Mouse (Mus musculus): Measurements from ENCODE around the gene Kctd15.

The Kctd15 gene

DNA sequence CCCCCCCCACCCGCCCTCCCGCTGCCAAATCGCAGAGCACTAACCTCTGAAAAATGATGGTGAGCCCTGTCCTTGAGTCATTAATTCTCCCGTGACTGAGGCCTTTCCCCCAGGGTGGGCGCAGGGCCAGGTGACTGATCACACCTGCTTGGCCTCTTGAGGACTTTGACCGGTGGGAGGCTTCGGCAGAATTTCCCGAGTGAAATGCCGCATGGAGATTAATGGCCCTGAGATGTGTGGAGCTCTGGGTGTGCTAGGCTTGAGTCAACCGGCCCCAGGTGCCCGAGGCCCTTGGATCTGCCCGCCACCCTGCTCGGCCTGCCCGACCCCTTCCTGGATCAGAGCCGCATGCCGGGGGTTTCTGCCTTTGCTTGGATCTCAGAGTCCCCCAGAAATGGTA is 11.3 kb upstream of the Kctd15 start:
- no peak for DNase-seq (ENCODE audit: low spot score in 2 of 2)

DNA sequence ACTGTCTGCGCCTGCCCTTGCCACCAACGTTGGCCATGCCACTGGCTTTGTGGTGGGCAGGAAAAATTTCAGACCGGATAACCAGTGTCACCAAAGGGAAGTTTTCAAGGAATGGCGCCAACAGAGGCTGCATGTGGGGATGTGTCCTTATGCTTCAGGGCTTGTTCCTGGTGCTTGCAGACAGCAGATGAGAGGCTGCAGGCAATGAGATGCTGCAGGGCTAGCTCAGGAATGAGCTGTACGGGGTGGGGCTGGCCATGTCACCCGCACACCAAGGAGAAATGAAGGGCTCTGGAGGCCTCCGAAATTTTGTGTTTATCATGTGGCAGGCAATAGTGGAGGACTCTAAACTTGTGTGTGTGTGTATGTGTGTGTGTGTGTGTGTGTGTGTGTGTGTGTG is 6.6 kb upstream of the Kctd15 start:
- no peak for DNase-seq (ENCODE audit: low spot score in 2 of 2)

DNA sequence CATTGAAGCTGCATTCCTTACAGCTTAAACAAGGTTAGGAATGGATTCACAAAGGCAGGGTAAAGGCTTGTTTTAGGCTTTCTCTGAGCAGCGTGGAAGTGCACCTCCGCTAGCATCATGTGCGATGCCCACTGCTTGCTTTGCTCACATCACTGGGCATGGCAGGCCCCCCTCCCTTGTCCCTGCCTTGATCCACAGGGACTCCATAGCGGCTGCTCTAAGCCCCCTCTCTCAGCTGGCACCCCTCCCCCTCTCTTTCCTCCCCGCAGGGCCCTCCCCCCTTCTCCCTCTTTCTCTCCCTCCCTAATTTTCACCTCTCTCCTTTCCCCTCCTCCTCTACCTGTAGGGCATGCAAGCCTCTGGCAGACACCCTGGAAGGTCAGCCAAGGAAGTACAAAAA is 5.7 kb upstream of the Kctd15 start:
- DNase-seq (ENCODE audit: low spot score in 2 of 2) = no peak

DNA sequence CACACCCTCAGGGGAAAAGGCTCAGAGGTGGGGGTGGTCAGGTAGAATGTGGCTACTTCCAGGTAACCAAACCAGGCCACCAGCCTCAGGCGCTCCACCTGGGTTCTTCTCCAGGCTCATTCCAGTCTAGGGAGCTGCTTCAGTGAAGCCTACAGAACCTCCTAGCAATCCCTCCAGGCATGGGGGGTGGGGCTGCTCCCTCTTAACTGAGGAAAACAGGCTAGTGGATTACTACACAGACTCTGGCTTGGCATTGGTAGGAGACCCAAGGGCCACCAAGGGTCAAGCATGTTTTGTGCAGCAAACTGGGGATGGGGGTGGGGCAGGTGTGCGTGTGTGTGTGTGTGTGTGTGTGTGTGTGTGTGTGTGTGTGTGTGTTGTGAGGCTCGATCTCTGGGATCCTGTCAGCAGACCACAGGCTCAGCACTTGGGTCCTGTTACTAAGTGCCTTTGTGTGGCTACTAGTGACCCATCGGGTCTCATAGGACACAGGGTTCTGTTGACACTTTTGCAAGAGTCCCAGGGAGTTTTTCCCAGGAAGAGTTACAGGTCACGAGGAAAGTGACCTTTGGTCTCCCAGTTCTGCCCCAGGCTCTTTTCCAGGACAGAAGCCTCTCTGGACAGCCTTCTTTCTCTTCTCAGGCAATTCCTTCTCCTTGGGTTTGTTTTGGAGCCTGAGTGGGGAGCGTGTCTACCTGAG is 3.0 kb upstream of the Kctd15 start:
- no peak for DNase-seq (ENCODE audit: low spot score in 2 of 2)

DNA sequence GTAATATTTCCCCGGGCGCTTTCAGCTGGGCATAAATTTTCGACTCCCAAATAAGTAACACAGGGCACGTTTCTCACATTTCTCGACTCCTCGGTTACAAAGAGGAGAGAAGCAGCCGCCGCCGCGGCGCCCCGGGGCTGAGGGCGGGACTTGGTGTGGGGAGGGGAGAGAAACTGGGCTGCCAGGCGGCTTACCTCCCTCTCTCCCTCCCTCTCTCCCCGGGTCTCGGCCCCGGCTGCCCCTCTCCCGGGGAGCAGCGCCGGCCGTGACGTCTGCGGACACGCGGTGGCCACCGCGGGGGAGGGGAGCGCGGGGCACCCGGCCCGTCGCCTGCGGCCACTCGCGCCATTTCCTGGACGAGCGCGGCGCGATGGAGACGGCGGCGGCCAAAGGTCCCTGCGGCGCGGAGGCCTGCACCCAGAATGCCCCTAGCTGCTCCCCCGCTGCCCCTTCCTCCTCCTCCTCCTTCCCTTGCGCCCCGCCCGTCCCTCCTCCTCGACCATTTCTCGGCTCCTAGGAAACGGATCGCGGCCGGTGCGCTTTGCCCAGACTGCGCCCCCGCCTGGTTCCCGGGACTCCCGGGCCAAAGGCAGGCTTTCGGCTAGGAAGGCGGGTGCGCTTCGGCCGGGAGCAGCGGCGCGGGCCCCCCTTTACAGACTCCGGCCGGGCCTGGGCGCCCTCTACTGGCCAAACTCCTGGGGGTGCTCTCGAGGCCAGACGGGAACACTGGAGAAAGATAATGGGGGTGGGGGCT is 1.3 kb downstream of the Kctd15 start:
- DNase-seq (ENCODE audit: low spot score in 2 of 2) = peak; percentile 56 to 87

DNA sequence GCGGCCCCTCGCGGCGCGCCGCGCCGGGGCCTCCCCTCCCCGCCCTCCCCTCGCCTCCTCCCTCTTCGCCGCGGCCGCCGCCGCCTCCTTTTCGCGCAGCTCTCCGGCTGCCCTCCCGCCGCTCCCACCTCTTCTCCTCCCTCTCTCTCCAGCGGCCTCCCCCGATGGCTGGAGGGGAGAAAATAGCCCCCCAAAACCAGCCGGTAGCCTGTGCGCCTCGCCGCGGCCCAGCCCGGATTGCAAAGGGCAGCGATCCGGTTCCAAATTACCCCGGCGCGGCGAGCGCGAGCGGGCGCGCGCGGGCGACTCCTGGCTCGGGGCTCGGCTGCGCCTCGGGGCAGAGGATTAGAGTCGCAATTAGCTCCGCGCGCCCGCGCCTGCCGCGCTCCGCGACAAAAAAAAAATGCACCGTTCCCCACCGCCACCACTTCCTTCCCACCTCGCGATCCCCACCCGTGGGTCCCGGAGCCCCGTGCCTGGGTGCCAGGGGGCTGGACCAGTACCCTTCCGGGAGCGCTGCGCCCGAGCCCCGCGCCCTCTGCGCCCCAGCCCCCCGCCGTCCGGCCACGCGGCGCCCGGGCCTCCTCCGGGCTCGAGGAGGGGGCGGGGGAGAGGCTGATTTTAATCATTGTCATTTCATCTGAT is 2.0 kb downstream of the Kctd15 start:
- DNase-seq (ENCODE audit: low spot score in 2 of 2) = no peak

DNA sequence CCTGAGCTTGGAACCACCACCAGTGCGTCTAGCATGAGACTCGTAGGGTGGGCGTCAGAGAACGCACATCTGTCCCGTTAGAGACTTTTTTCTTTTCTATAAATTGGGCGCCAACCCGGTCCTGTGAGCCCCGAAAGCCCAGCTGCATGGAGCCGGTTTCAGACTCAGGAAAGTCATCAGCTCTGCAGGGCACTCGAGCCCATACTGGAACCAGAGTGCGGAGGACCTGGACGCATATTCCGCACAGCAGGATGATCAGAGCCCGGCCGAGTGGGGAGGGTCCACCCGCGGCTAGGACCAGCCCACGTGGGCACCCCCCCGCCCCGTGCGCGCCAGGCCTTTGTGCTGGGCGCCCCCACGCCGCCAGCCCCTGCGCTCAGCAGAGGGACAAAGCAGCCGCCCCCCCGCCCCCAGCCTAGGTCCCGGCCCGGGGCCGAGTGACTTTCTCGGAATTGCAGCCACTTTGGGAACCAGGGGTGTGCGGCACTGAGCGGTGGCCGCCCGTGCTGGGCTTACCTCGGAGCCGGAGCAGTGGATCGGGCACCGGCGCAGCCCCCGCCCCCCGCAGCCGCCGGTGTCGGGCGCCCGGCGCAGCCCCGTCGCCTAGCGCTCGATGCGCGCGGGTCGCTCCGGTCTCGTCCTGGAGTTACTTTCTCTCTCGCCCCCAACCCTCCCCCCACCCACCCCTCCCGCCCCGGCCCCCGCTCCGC is 2.6 kb downstream of the Kctd15 start:
- no peak for DNase-seq (ENCODE audit: low spot score in 2 of 2)

DNA sequence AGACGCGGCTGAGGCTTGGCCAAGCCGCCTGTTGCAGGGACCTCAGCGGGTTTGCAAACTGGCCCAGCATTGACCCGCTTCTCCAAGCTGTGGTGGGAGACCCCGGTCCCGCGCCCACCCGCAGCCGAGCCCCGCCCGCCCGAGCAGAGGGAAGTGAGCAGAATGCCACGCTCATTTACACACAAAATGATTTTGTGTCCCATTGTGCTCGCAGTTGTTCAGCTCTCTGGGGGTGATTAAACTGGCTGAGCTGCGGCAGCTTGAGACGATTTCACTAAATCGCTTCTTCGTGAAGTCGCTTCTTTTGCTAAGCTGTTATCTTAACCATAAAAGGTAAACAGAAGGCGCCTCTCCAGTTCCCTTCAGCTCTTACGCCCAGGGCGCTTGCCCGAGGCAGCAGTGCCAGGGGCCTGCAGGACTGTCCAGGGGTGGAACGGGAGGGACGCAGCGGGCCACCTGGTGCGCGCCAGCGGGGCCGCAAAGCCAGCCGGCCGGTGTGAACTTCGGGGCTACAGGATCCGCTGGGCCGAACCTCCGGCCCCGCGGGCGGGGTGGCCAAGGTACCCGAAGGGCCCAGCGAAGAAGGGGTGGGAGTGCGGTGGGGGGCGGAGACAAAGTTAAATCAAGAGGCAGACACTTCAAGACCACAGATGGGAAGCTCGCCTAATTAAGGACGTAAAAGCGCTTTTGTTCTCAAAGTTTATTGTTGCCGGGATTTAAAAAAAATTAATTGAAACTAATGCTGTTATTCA is 3.6 kb downstream of the Kctd15 start:
- no peak for DNase-seq (ENCODE audit: low spot score in 2 of 2)

DNA sequence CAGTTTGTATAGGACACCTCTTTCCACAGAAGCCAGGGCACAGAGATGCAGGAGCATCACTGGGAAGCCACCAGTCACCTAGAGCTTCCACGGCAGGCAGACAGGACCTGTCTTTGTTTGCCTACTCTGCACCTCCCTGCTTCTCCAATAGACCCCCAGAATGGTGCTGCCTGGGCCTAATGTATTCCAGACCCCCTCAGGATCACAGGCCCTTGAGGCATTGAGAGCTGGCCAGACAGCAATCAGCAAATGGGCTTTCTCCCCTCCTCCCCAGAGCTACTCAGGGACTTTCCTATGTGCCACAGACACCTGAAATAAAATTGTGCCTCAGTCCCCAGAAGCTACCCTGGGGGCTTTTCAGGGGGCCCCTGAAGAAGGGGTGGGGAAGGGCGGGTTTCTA is 5.2 kb downstream of the Kctd15 start:
- no peak for DNase-seq (ENCODE audit: low spot score in 2 of 2)

DNA sequence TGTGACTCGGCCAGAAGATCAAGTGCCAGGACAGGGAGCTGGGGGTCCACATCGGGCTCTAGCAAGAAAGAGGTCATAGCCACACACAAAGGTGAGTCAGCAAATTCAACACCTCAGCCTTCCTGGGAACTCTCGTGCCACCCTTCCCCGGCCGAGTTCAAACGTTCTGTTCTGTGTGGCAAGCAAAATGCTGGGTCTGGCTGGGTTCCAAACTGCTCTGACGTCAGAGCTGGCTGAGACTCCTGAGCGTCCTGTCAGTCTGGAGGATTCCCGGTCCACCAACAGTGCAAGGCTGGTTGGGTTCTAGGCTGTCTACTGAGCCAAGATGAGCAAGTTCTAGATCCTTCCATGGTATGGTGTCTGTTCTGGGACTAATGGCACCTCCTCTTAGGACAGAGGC is 9.5 kb downstream of the Kctd15 start:
- DNase-seq (ENCODE audit: low spot score in 2 of 2) = no peak

DNA sequence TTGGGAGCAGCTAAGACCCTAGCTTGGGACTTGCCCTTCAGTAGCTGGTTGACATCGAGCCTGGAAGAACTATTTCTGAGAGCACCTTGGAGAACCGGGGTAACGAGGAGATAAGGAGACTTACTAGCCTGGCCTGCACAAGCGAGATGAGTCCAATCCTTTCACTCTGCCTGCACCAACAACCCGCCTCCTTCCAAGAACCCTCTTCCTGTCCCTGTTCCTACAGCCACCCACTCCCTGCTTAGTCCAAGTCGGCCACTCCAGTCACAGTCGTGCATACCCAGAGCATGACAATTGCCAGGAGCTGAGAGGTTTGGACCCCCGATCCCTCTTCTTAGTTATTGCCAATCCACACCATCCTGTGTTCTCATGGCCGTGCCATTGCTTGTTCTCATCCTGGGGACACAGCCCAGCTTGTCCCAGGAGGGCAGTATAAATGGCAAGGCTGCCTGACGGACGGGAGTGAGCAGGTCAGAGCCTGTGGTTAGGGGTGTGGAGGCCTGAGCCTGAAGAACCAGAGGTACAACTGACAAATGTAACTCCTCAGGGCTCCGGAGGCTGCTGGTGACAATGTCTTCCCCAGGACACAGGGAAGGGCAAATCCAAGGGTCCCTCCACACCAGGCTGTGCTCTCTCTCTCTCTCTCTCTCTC is 10.3 kb downstream of the Kctd15 start:
- no peak for DNase-seq (ENCODE audit: low spot score in 2 of 2)

DNA sequence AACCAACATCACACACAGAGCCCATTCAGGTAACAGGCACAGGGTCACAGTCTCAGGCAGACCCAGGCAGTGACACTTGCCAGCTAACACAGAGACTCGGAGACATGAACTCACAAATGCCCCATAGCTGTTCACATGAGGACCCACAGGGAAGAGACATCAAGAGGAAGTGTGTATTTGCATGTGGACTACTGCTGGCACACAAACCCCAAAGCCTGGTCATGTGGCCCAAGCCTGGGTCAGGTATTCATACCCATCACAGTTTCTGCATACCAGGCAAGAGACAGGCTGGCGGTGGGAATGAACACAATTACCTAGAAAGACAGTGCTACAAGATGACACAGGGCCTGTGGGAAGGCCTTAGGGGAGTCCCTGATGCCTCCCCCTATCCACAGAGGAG is 10.9 kb downstream of the Kctd15 start:
- DNase-seq (ENCODE audit: low spot score in 2 of 2) = no peak

DNA sequence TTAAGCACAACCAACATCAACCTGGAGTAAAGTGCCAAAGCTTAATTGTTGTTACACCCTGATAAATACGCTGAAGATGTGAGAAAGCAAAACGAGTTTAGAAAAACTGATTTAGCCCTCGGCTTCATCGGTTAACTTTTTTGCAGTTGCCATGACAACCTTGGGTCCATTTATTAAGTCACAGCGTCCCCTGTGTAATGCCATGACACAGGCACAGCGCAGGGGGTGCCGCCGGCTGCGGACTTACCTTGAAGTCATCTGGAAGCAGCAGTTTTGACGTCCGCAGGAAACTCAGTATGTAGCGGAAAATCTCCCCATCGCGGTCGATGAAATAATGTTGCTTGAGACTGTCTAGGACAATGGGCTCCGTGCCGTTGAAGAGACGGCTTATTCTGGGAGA is 11.9 kb downstream of the Kctd15 start:
- no peak for DNase-seq (ENCODE audit: low spot score in 2 of 2)

DNA sequence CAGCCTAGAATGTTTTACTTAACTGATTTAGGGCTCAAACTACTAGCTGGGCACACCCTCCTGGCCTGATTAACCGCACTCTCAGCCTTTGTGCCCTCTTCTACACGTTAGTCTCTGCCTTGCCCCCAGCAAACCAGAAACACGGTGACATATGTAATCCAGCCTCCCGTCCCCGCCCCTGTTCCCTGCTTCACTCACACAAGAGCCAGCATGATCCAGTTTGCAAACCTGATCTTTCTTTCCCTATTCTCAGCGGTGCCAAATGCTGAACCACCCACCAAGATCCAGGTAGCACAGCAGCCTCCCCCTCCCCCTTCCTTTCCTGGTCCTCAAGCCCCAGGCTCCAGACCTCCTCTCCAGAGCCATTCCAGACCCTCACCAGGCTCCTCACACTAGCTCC is 13.2 kb downstream of the Kctd15 start:
- no peak for DNase-seq (ENCODE audit: low spot score in 2 of 2)

DNA sequence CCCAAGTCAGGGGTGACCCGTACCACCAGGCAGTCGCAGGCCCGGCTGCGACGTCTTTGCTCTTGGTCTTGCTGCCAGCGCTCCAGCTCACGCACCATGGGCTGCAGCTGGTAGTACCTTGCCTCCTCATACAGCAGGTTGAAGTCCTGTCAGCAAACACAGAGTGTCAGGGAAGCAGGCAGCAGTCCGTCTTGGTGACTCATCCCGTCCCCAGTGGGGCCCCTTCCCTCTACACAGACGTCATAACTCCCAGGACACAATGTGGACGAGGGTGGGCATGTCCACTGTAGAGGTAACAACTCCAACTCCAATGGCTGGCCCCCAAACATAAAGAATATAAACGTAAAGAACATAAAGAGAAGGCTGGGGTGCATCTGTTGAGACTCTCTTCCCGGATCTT is 14.6 kb downstream of the Kctd15 start:
- DNase-seq (ENCODE audit: low spot score in 2 of 2) = no peak

DNA sequence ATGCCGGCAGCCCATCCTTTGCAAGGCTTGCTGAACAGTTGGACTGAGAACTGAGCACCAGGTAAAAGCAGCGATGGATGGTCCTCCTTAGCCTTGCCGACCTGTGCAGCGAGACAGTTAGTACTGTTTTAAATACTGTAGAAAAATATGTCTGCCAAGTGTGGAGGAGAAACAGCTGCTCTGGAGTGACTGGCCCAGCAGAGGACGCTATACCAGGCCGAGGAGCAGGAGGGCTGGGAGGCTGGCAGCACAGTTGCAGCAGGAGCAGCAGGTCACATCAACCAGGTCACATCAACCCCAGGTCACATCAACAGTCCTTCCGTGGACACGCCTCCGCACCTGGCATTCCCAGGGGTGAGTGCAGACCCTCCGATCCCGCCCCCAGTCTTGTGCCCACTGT is 16.7 kb downstream of the Kctd15 start:
- DNase-seq (ENCODE audit: low spot score in 2 of 2) = no peak

DNA sequence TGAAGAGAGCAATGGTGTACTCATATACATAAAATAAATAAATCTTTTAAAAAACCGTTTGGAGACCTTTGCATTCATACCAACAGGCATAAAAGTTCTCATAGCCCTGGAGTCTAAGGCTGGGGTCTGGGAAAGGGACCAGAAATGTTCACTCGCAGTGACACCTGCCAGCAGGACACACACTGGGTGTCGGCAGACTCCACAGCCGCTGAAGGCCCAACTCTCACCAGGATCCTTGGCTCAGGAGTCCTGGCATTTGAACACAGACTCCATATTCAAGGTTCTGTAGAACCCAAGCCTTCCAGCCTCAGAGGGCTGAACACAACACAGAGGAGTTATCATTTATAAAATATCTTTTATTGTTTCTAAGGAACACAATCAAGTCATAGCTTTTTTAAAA is 19.9 kb downstream of the Kctd15 start:
- no peak for DNase-seq (ENCODE audit: low spot score in 2 of 2)

DNA sequence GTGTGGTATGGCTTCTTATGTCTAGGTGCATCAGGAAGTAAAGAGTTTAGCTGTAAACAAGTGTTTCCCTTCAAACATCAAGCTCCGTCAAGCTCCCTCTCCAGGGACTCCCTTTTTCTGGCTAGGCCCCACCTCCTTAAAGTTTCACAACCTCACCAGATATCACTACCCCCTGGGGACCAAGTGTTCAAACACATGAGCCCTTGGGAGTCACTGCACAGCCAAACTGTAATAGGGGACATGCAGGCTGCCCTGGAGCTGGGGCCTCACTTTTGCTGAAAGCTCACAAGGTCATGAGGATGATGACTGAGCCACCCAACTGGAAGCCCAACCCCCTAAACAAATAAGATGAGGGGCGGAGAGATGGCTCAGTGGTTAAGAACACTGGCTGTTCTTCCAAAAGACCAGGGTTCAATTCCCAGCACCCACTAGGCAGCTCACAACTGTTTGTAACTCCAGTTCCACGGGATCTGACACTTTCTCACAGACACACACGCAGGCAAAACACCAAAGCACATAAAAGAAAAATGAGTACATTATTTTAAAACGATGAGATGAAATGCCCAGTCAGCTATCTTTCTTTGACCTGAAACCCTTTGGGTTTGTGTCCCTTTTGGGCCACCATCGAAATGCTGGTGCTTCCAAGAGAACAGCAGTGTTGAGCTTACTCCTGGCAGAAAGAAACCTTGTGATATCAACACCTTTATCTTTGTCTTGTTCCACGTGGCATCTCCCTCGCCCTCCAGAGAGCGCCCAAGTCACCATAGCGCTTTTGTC is 23.4 kb downstream of the Kctd15 start:
- DNase-seq (ENCODE audit: low spot score in 2 of 2) = no peak

DNA sequence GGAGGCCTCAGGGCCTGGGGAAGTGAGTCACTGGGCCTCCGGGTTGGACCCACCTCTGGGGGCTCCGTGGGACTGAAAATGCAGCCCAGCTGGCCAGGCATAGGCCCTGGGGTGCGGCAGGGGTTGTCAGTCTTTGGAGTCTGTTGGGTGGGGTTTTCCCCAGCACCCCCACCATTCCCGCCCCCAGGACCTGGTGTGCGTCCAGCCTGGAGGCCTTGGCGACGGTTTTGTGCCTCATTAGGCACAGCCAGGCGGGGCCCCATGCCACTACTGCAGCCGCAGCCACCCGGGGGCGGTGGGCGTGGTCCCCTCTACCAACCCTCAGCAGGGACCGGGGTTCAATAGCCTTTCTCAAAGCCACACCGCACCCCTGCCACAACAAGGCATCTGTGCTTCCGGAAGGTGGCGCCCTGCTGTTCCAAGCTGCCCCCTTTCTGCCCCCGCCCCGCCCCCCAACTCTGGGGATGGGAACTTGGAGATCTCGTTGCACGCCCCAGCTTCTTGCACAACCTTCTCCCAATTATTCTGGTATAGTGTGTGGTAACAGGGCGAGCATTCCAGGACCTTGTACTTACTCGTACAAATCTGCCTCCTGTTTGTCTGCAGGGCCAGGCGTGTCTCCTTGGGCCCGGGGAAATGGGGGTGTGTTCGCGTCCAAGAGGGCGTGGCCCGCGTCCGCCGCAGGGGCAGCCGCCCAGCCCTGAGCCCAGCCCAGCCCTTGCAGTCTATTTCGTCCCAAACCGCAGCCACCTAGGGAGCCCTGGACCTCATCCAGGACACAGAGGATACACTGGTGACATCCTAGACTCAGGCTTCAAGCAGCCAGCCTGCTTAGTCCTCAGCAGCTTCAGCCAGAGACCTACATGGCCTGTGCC is 26.1 kb downstream of the Kctd15 start:
- DNase-seq (ENCODE audit: low spot score in 2 of 2) = peak; percentile 54 to 70

All from spleen, postnatal 4 days (tissue).